Mouse (Mus musculus) MEL (cell line): ENCODE results near the gene Uroc1.

ENCODE experiments used
- BHLHE40 ChIP-seq: IDR thresholded peaks from 2 replicates; pipeline ENCODE4 v1.6.1; 2012; ENCODE audit warnings: low read depth, mild to moderate bottlenecking, inconsistent platforms, low read length, improper control_type of control experiment, borderline replicate concordance
- CHD2 ChIP-seq: IDR thresholded peaks from 2 replicates; pipeline ENCODE4 v1.6.1; 2011; ENCODE audit warnings: low read length, improper control_type of control experiment
- CTCF ChIP-seq, 3 experiments: IDR thresholded peaks in 2 of 3; conservative IDR thresholded peaks in 1 of 3; 2 replicates each; pipeline ENCODE4 v1.5.1; 2011 to 2012; ENCODE audit warnings: low read length in 3 of 3, low read depth in 2 of 3, mild to moderate bottlenecking in 2 of 3, improper control_type of control experiment in 1 of 3, inconsistent platforms in 1 of 3, mixed read lengths in 1 of 3, moderate library complexity in 1 of 3; ENCODE audit not compliant: control insufficient read depth in 1 of 3, insufficient read depth in 1 of 3, poor library complexity in 1 of 3, severe bottlenecking in 1 of 3
- GABPA ChIP-seq: IDR thresholded peaks from 2 replicates; pipeline ENCODE4 v1.6.1; 2012; ENCODE audit warnings: low read depth, mild to moderate bottlenecking, inconsistent platforms, low read length, improper control_type of control experiment, moderate library complexity
- KAT2A ChIP-seq: conservative IDR thresholded peaks from 2 replicates; pipeline ENCODE4 v1.6.1; 2012; ENCODE audit warnings: low read depth, low read length, improper control_type of control experiment, inconsistent platforms
- MYC ChIP-seq: IDR thresholded peaks from 2 replicates; pipeline ENCODE4 v1.6.1; 2011; ENCODE audit warnings: low read depth, mild to moderate bottlenecking, low read length, improper control_type of control experiment, moderate library complexity
- POLR2A ChIP-seq, 2 experiments: IDR thresholded peaks; 2 replicates each; pipeline ENCODE4 v1.6.1; 2011 to 2012; ENCODE audit warnings: low read length in 2 of 2, mild to moderate bottlenecking in 2 of 2, control low read depth in 1 of 2, improper control_type of control experiment in 1 of 2, low read depth in 1 of 2, moderate library complexity in 1 of 2; ENCODE audit not compliant: control insufficient read depth in 1 of 2, insufficient read depth in 1 of 2, poor library complexity in 1 of 2
- TCF12 ChIP-seq: IDR thresholded peaks from 2 replicates; pipeline ENCODE4 v1.6.1; 2014; ENCODE audit warnings: low read depth, mild to moderate bottlenecking, inconsistent platforms, low read length, improper control_type of control experiment, moderate library complexity
- ZC3H11A ChIP-seq: IDR thresholded peaks from 2 replicates; pipeline ENCODE4 v1.6.1; 2012; ENCODE audit warnings: low read depth, mild to moderate bottlenecking, inconsistent platforms, low read length, improper control_type of control experiment
- ZMIZ1 ChIP-seq: IDR thresholded peaks from 2 replicates; pipeline ENCODE4 v1.6.1; 2012; ENCODE audit warnings: low read depth, mild to moderate bottlenecking, inconsistent platforms, low read length, improper control_type of control experiment, moderate library complexity

DNA sequence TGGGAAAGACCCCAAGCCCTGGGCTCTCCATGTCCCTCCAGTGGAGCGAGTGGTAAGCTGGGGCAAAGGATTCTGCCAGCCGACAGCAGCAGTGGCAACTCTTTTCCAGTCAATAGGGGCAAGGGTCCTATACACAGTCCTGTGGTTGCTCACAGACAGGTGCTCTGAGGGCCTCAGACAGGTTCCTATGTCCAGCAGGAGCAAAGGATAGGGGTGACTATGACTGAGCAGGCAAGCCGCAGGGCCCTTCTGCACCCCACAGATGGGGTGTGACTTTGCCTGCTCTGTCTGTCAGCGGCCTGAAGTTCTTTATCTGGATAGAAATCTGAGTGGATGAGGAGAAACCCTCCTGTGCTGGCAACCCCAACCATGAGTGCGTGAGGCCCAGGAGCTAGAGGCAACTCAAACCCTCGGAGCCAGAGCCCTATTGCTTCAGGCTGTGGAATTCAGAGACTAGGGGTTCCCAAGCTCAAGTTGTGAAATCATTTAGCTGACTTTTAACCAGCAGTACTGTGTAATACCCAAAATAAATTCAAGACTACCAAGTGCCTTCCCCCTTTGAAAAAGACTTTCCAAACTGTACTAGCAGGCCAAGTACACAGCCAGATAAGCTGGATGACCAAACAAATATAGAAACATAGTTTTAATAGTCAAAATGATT lies 26.6 kb upstream of the Uroc1 start:
- TF ChIP-seq ZMIZ1 (no peak), BHLHE40 (no peak), MYC (no peak), ZC3H11A (no peak), CTCF (IDR thresholded peaks at IDR 0.05 in 2 of 3, conservative IDR thresholded peaks at IDR 0.05 in 1 of 3; ENCODE audit: control insufficient read depth in 1 of 3, insufficient read depth in 1 of 3, low read depth in 2 of 3, low read length in 3 of 3, poor library complexity in 1 of 3, severe bottlenecking in 1 of 3) (no peak), CHD2 (no peak), GABPA (no peak), KAT2A (no peak), POLR2A (IDR thresholded peaks at IDR 0.05; ENCODE audit: control insufficient read depth in 1 of 2, insufficient read depth in 1 of 2, low read depth in 1 of 2, low read length in 2 of 2, poor library complexity in 1 of 2) (no peak), TCF12 (no peak)
